Mouse (Mus musculus): ENCODE results near the gene Cd44. TPM values are rescaled to one million over a fixed set of nuclear protein-coding genes. Genes with fewer than 3 reads are reported as not detected.

Gene Cd44
- polyA plus RNA-seq, 1 experiment from 2014 or later: 2.0 TPM

- no peak for ATAC-seq (replicated peaks; ENCODE audit: low FRiP score)
- Histone ChIP-seq H3K27me3 (ENCODE audit: control insufficient read depth, insufficient read depth, low read length) (no peaks in the 10 kb centered on the region), H3K4me2 (ENCODE audit: low read depth, low read length, severe bottlenecking) (no peak overlapping the region), H3K9me3 (ENCODE audit: control insufficient read depth, low read length) (no peaks in the 10 kb centered on the region), H3K4me3 (ENCODE audit: low read depth, low read length) (no peak overlapping the region), H3K9ac (ENCODE audit: low read length) (no peak overlapping the region), H3K27ac (ENCODE audit: low read depth, low read length) (no peak overlapping the region), H3K4me1 (replicated peaks; ENCODE audit: control insufficient read depth, insufficient read depth, low read length) (no peaks in the 10 kb centered on the region), H3K36me3 (ENCODE audit: control insufficient read depth, insufficient read depth, low read length) (no peaks in the 10 kb centered on the region)
- DNase-seq (ENCODE audit: low spot score): no peak
- WGBS: 94% methylated on average over 7 of the region's 7 CpGs
Measured at GRCm38 (mm10) chr2:102828381-102828780, 73.1 kb downstream of the Cd44 start.

GRCm38 (mm10) chr2:102827841-102828240, 73.6 kb downstream of the Cd44 start:
- Histone ChIP-seq H3K27me3 (ENCODE audit: control insufficient read depth, insufficient read depth, low read length) (no peaks in the 10 kb centered on the region), H3K4me1 (replicated peaks; ENCODE audit: control insufficient read depth, insufficient read depth, low read length) (no peaks in the 10 kb centered on the region), H3K4me3 (ENCODE audit: low read depth, low read length) (no peak overlapping the region), H3K9me3 (ENCODE audit: control insufficient read depth, low read length) (no peaks in the 10 kb centered on the region), H3K36me3 (ENCODE audit: control insufficient read depth, insufficient read depth, low read length) (no peaks in the 10 kb centered on the region), H3K27ac (ENCODE audit: low read depth, low read length) (no peak overlapping the region), H3K4me2 (ENCODE audit: low read depth, low read length, severe bottlenecking) (no peak overlapping the region), H3K9ac (ENCODE audit: low read length) (no peak overlapping the region)
- DNase-seq (ENCODE audit: low spot score): no peak
- WGBS: 90% methylated on average over 1 of the region's 1 CpGs
- no peak for ATAC-seq (replicated peaks; ENCODE audit: low FRiP score)

DNA sequence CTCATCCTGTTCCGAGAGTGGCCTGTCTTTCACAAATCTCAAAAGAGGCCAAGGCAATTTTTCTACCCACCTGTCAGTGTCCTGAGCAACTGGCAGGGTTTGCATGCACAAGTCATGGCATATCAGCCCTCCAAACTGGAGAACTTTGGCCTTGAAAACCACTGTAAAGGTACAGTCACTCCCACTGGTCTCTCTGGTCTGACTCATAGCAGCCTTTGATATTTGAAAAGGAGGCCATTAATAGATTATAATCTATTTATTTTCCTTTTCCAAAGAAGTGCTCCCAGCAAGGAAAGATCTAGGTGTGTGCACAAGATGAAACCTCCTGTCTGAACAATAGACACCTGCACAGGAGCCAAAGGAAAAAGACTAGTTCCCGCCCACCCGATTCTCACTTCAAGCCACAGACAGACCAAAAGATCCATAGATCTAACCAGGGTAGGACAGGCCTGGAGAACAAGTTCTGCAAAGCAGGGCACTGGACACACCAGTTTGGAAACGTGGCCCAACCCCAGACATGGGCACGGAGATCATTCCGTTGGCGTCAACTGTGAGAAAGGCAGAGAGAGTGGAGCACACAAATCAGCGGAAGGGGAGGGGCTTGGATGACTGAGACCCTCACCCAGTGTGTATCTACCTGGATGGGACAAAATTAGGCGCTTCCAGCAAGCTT, 75.4 kb downstream of the Cd44 start:
- WGBS: 93% methylated on average over 9 of the region's 9 CpGs
- DNase-seq (ENCODE audit: low spot score) (no peak), ATAC-seq (replicated peaks; ENCODE audit: low FRiP score) (no peak)
- Histone ChIP-seq H3K27ac (ENCODE audit: low read depth, low read length) (no peak overlapping the region), H3K4me2 (ENCODE audit: low read depth, low read length, severe bottlenecking) (no peak overlapping the region), H3K4me1 (replicated peaks; ENCODE audit: control insufficient read depth, insufficient read depth, low read length) (no peaks in the 10 kb centered on the region), H3K4me3 (ENCODE audit: low read depth, low read length) (no peak overlapping the region), H3K36me3 (ENCODE audit: control insufficient read depth, insufficient read depth, low read length) (no peaks in the 10 kb centered on the region), H3K9ac (ENCODE audit: low read length) (no peak overlapping the region), H3K27me3 (ENCODE audit: control insufficient read depth, insufficient read depth, low read length) (no peaks in the 10 kb centered on the region), H3K9me3 (ENCODE audit: control insufficient read depth, low read length) (no peaks in the 10 kb centered on the region)

GRCm38 (mm10) chr2:102822036-102822435, 79.4 kb downstream of the Cd44 start:
- no peaks in the 10 kb centered on the region for H3K9me3 ChIP-seq (ENCODE audit: control insufficient read depth, low read length)
- no peaks in the 10 kb centered on the region for H3K36me3 ChIP-seq (ENCODE audit: control insufficient read depth, insufficient read depth, low read length)
- H3K27me3 ChIP-seq (ENCODE audit: control insufficient read depth, insufficient read depth, low read length): no peaks in the 10 kb centered on the region
- no peak overlapping the region for H3K9ac ChIP-seq (ENCODE audit: low read length)
- ATAC-seq (replicated peaks; ENCODE audit: low FRiP score): no peak
- no peaks in the 10 kb centered on the region for H3K4me1 ChIP-seq (replicated peaks; ENCODE audit: control insufficient read depth, insufficient read depth, low read length)
- H3K27ac ChIP-seq (ENCODE audit: low read depth, low read length): no peak overlapping the region
- H3K4me3 ChIP-seq (ENCODE audit: low read depth, low read length): no peak overlapping the region
- no peak overlapping the region for H3K4me2 ChIP-seq (ENCODE audit: low read depth, low read length, severe bottlenecking)
- WGBS: 95% methylated on average over 6 of the region's 6 CpGs
- DNase-seq (ENCODE audit: low spot score): no peak

- Histone ChIP-seq H3K4me3 (ENCODE audit: low read depth, low read length) (no peak overlapping the region), H3K36me3 (ENCODE audit: control insufficient read depth, insufficient read depth, low read length) (no peaks in the 10 kb centered on the region), H3K9ac (ENCODE audit: low read length) (no peak overlapping the region), H3K4me2 (ENCODE audit: low read depth, low read length, severe bottlenecking) (no peak overlapping the region), H3K27ac (ENCODE audit: low read depth, low read length) (no peak overlapping the region), H3K9me3 (ENCODE audit: control insufficient read depth, low read length) (no peaks in the 10 kb centered on the region), H3K4me1 (replicated peaks; ENCODE audit: control insufficient read depth, insufficient read depth, low read length) (no peaks in the 10 kb centered on the region), H3K27me3 (ENCODE audit: control insufficient read depth, insufficient read depth, low read length) (no peaks in the 10 kb centered on the region)
- 88% methylated on average over 8 of the region's 8 CpGs for WGBS
- ATAC-seq (replicated peaks; ENCODE audit: low FRiP score): no peak
- no peak for DNase-seq (ENCODE audit: low spot score)
Measured at GRCm38 (mm10) chr2:102820790-102821189, 80.7 kb downstream of the Cd44 start.

DNA sequence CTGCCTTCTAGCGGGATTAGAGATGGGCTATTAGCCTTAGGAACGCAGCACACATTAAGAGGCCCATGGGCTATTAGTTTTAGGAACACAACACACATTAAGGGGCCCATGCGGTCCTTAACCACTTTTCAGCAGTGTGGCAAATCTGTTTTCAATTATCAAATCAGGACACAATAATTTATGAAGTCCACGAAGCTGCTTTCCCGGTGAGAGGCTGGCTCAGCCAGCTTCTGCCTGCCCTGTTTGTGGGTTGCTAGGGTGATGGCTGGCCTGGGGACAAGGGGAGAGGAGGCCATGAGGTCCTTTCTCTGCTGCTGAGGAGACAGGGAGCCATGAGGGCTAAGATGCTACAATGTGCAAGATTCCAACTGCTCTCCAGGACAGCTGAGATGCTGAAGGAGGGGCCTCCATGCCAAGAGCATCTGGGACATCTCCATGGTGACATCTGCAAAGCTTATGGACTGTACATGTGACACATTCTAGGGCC, 81.2 kb downstream of the Cd44 start:
- no peak overlapping the region for H3K4me3 ChIP-seq (ENCODE audit: low read depth, low read length)

DNA sequence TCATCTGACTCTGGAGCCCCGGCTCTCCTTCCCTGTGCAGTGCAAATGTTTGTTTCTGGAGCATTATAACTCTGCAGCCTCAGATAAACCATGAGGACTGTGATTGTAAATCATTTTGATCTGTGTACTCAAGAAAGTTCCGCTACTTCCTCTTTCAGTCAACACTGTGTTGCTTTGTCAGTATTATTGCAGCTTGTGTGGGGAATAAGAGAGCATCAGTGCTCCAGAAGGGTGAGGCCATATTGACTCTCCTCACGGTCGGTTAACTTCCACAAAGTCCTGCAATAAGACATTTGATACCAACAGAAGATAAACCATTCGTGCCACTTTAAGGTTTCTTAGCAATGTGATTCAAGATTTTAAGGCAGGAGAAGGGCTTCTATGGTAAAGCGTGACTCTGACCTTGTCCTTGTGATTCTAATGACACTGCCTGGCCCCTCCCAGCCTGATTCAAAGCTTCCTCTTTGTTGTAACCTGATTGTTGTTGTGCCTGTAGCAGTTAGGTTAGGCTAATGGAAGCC, 86.1 kb downstream of the Cd44 start:
- ATAC-seq (replicated peaks; ENCODE audit: low FRiP score): no peak
- 81% methylated on average over 6 of the region's 6 CpGs for WGBS
- no peak overlapping the region for H3K4me3 ChIP-seq (ENCODE audit: low read depth, low read length)
- H3K4me1 ChIP-seq (replicated peaks; ENCODE audit: control insufficient read depth, insufficient read depth, low read length): no peaks in the 10 kb centered on the region
- H3K27me3 ChIP-seq (ENCODE audit: control insufficient read depth, insufficient read depth, low read length): no peaks in the 10 kb centered on the region
- H3K27ac ChIP-seq (ENCODE audit: low read depth, low read length): no peak overlapping the region
- no peak overlapping the region for H3K4me2 ChIP-seq (ENCODE audit: low read depth, low read length, severe bottlenecking)
- no peak for DNase-seq (ENCODE audit: low spot score)
- H3K9ac ChIP-seq (ENCODE audit: low read length): no peak overlapping the region
- H3K9me3 ChIP-seq (ENCODE audit: control insufficient read depth, low read length): no peaks in the 10 kb centered on the region
- no peaks in the 10 kb centered on the region for H3K36me3 ChIP-seq (ENCODE audit: control insufficient read depth, insufficient read depth, low read length)

More for the DNA sequence above, 81.2 kb downstream of the Cd44 start:
- no peak overlapping the region for H3K27ac ChIP-seq (ENCODE audit: low read depth, low read length)
- no peaks in the 10 kb centered on the region for H3K4me1 ChIP-seq (replicated peaks; ENCODE audit: control insufficient read depth, insufficient read depth, low read length)
- WGBS: 70% methylated on average over 5 of the region's 5 CpGs
- no peak overlapping the region for H3K4me2 ChIP-seq (ENCODE audit: low read depth, low read length, severe bottlenecking)
- H3K27me3 ChIP-seq (ENCODE audit: control insufficient read depth, insufficient read depth, low read length): no peaks in the 10 kb centered on the region
- H3K9me3 ChIP-seq (ENCODE audit: control insufficient read depth, low read length): no peaks in the 10 kb centered on the region
- ATAC-seq (replicated peaks; ENCODE audit: low FRiP score) (no peak), DNase-seq (ENCODE audit: low spot score) (no peak)
- no peaks in the 10 kb centered on the region for H3K36me3 ChIP-seq (ENCODE audit: control insufficient read depth, insufficient read depth, low read length)
- no peak overlapping the region for H3K9ac ChIP-seq (ENCODE audit: low read length)

DNA sequence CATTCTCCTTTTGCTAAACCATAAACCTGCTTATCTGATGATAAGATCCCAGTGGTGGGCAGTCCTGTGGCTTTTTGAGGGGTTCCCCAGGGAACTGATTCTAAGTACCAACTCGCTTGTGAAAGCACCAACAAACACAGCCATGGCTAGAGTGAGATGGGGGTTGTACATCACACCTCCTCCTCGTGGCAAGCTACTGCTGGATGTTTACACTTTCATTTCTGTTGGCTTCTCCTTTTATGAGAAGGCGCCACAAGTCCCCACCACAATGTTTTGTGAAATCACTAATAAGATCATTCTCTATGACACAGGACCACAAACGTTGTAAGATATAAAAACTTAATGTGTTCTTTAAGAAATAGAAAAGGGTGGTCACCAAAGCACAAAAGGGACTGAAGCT, 88.7 kb downstream of the Cd44 start:
- no peaks in the 10 kb centered on the region for H3K36me3 ChIP-seq (ENCODE audit: control insufficient read depth, insufficient read depth, low read length)
- no peak overlapping the region for H3K4me3 ChIP-seq (ENCODE audit: low read depth, low read length)
- no peak overlapping the region for H3K27ac ChIP-seq (ENCODE audit: low read depth, low read length)
- H3K27me3 ChIP-seq (ENCODE audit: control insufficient read depth, insufficient read depth, low read length): no peaks in the 10 kb centered on the region
- DNase-seq (ENCODE audit: low spot score) (no peak), ATAC-seq (replicated peaks; ENCODE audit: low FRiP score) (no peak)
- WGBS: 73% methylated on average over 4 of the region's 4 CpGs
- H3K9ac ChIP-seq (ENCODE audit: low read length): no peak overlapping the region
- H3K4me2 ChIP-seq (ENCODE audit: low read depth, low read length, severe bottlenecking): no peak overlapping the region
- no peaks in the 10 kb centered on the region for H3K9me3 ChIP-seq (ENCODE audit: control insufficient read depth, low read length)
- H3K4me1 ChIP-seq (replicated peaks; ENCODE audit: control insufficient read depth, insufficient read depth, low read length): no peaks in the 10 kb centered on the region

GRCm38 (mm10) chr2:102809436-102809835, 92.0 kb downstream of the Cd44 start:
- H3K9ac ChIP-seq (ENCODE audit: low read length): no peak overlapping the region
- no peaks in the 10 kb centered on the region for H3K27me3 ChIP-seq (ENCODE audit: control insufficient read depth, insufficient read depth, low read length)
- no peak for DNase-seq (ENCODE audit: low spot score)
- H3K4me3 ChIP-seq (ENCODE audit: low read depth, low read length): no peak overlapping the region
- H3K4me2 ChIP-seq (ENCODE audit: low read depth, low read length, severe bottlenecking): no peak overlapping the region
- no peak overlapping the region for H3K27ac ChIP-seq (ENCODE audit: low read depth, low read length)
- no peak for ATAC-seq (replicated peaks; ENCODE audit: low FRiP score)
- no peaks in the 10 kb centered on the region for H3K9me3 ChIP-seq (ENCODE audit: control insufficient read depth, low read length)
- no peaks in the 10 kb centered on the region for H3K36me3 ChIP-seq (ENCODE audit: control insufficient read depth, insufficient read depth, low read length)
- 81% methylated on average over 1 of the region's 1 CpGs for WGBS
- no peaks in the 10 kb centered on the region for H3K4me1 ChIP-seq (replicated peaks; ENCODE audit: control insufficient read depth, insufficient read depth, low read length)

Data from forebrain, embryonic 11.5 days (tissue).